Mouse (Mus musculus) ovary, postnatal 10 days (tissue): ENCODE data around the gene Isl1.

Experiments used
- DNase-seq: peaks from one replicate; pipeline ENCODE4 v3.0.0; 2022; ENCODE audit warnings: low spot score

Isl1 gene

GRCm38 (mm10) chr13:116294734-116295133 lies 14.8 kb downstream of the Isl1 start:
- no peak for DNase-seq

GRCm38 (mm10) chr13:116294151-116294461 lies 15.4 kb downstream of the Isl1 start:
- no peak for DNase-seq

- DNase-seq: no peak
These were observed 16.0 kb downstream of the Isl1 start for GRCm38 (mm10) chr13:116293301-116294150.

- no peak for DNase-seq
These were observed 19.8 kb downstream of the Isl1 start for GRCm38 (mm10) chr13:116289655-116290054.

GRCm38 (mm10) chr13:116279207-116279772 lies 30.2 kb downstream of the Isl1 start:
- DNase-seq: no peak
